Mouse (Mus musculus): ENCODE results near the gene Lmo4.
A peak's percentile ranks its signal among the peaks of the same experiment; 100 is the strongest.

DNA sequence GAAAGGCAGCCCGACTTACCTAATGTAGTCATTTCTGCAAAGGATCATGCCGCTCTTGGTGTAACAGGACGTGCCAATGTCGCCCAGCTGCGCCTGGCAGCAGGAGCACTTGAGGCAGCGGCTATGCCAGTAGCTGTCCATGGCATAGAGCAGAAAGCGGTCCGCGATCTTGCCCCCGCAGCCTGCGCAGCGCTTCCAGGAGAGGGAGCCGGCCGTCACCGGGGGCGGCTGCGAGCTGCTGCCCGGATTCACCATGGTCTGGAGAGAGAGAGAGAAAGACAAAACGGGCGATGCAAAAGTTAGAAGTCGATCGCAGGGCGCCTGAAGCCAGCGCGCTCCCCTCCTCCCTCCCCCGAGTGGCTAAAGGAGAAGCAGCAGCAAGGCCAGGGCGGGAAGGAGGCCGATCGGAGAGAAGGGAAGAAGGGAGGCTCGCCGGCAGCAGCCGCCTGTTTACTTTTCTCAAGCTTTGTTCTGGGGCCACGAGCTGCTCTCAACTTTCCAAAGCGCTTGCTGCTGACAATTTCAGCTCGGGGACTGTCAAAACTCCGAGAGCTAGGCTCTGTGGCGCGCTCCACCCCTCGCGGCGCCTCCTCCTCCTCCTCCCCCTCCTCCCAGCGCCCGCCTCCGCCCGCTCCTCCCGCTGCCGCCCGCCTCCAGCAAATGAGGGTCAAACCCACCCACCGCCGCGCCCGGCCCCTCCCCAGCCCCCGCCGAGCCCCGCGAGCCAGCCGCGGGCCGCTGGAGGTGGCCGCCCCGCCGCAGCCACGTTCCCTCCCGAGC lies 3.0 kb downstream of the Lmo4 start:
- peak; percentile 41 for TF ChIP-seq CTCF (IDR thresholded peaks at IDR 0.05)
- no peak for TF ChIP-seq EP300 (IDR thresholded peaks at IDR 0.05)

Data from lung, postnatal 0 days (tissue).